Mouse (Mus musculus) MEL (cell line): ENCODE results near the gene Frmd5. TPM values are rescaled to one million over a fixed set of nuclear protein-coding genes. Genes with fewer than 3 reads are reported as not detected.

Source experiments
- DNase-seq: peaks from one replicate; pipeline ENCODE4 v3.0.0; 2011; ENCODE audit warnings: low read depth, low spot score
- H3K27ac ChIP-seq: 2 replicates; pipeline ENCODE4 v1.5.1; 2012; ENCODE audit warnings: low read depth, mild to moderate bottlenecking, control low read depth, low read length, moderate library complexity; ENCODE audit not compliant: control insufficient read depth
- H3K27me3 ChIP-seq, 2 experiments: fragments of 150-350 bp in 1 of 2; sonication (generic) in 1 of 2; 2 replicates each; pipeline ENCODE4 v1.6.1; 2012; ENCODE audit warnings: low read length in 2 of 2, mild to moderate bottlenecking in 2 of 2, improper control_type of control experiment in 1 of 2, moderate library complexity in 1 of 2; ENCODE audit not compliant: insufficient read depth in 2 of 2, control insufficient read depth in 1 of 2
- H3K36me3 ChIP-seq, 2 experiments: 2 replicates each; pipeline ENCODE4 v1.6.1; 2012 to 2014; ENCODE audit warnings: low read length in 2 of 2, improper control_type of control experiment in 1 of 2, inconsistent platforms in 1 of 2, mild to moderate bottlenecking in 1 of 2; ENCODE audit not compliant: insufficient read depth in 2 of 2, control insufficient read depth in 1 of 2
- H3K4me1 ChIP-seq, 2 experiments: fragments of 150-350 bp in 1 of 2; sonication (generic) in 1 of 2; 2 replicates each; pipeline ENCODE4 v1.6.1; 2012; ENCODE audit warnings: low read length in 2 of 2, improper control_type of control experiment in 1 of 2, mild to moderate bottlenecking in 1 of 2; ENCODE audit not compliant: insufficient read depth in 2 of 2, control insufficient read depth in 1 of 2
- H3K4me3 ChIP-seq, 2 experiments: fragments of 150-350 bp in 1 of 2; sonication (generic) in 1 of 2; 2 replicates each; pipeline ENCODE4 v1.5.1; 2012; ENCODE audit warnings: low read depth in 2 of 2, low read length in 2 of 2, mild to moderate bottlenecking in 2 of 2, moderate library complexity in 2 of 2, control low read depth in 1 of 2, improper control_type of control experiment in 1 of 2; ENCODE audit not compliant: control insufficient read depth in 1 of 2, insufficient read depth in 1 of 2
- H3K79me2 ChIP-seq: 2 replicates; pipeline ENCODE4 v1.6.1; 2012; ENCODE audit warnings: mild to moderate bottlenecking, low read length, moderate library complexity; ENCODE audit not compliant: control insufficient read depth, poor library complexity, insufficient read depth
- H3K9ac ChIP-seq: 2 replicates; pipeline ENCODE4 v1.6.1; 2012; ENCODE audit warnings: low read depth, mild to moderate bottlenecking, control low read depth, low read length, moderate library complexity; ENCODE audit not compliant: control insufficient read depth, poor library complexity, severe bottlenecking
- H3K9me3 ChIP-seq: fragments of 150-350 bp; sonication (generic); replicated peaks from 2 replicates; pipeline ENCODE4 v1.6.1; 2012; ENCODE audit warnings: mild to moderate bottlenecking, low read length, improper control_type of control experiment, moderate library complexity; ENCODE audit not compliant: insufficient read depth
- BHLHE40 ChIP-seq: IDR thresholded peaks from 2 replicates; pipeline ENCODE4 v1.6.1; 2012; ENCODE audit warnings: low read depth, mild to moderate bottlenecking, inconsistent platforms, low read length, improper control_type of control experiment, borderline replicate concordance
- CHD2 ChIP-seq: IDR thresholded peaks from 2 replicates; pipeline ENCODE4 v1.6.1; 2011; ENCODE audit warnings: low read length, improper control_type of control experiment
- CTCF ChIP-seq, 3 experiments: IDR thresholded peaks in 2 of 3; conservative IDR thresholded peaks in 1 of 3; 2 replicates each; pipeline ENCODE4 v1.5.1; 2011 to 2012; ENCODE audit warnings: low read length in 3 of 3, low read depth in 2 of 3, mild to moderate bottlenecking in 2 of 3, improper control_type of control experiment in 1 of 3, inconsistent platforms in 1 of 3, mixed read lengths in 1 of 3, moderate library complexity in 1 of 3; ENCODE audit not compliant: control insufficient read depth in 1 of 3, insufficient read depth in 1 of 3, poor library complexity in 1 of 3, severe bottlenecking in 1 of 3
- GABPA ChIP-seq: IDR thresholded peaks from 2 replicates; pipeline ENCODE4 v1.6.1; 2012; ENCODE audit warnings: low read depth, mild to moderate bottlenecking, inconsistent platforms, low read length, improper control_type of control experiment, moderate library complexity
- JUND ChIP-seq: IDR thresholded peaks from 2 replicates; pipeline ENCODE4 v1.6.1; 2011; ENCODE audit warnings: low read depth, mild to moderate bottlenecking, improper control_type of control experiment, low read length
- MAFK ChIP-seq: IDR thresholded peaks from 2 replicates; pipeline ENCODE4 v1.6.1; 2011; ENCODE audit warnings: low read depth, mild to moderate bottlenecking, low read length, improper control_type of control experiment, borderline replicate concordance
- MXI1 ChIP-seq: IDR thresholded peaks from 2 replicates; pipeline ENCODE4 v1.6.1; 2011; ENCODE audit warnings: mild to moderate bottlenecking, low read depth, low read length, improper control_type of control experiment
- MYB ChIP-seq: IDR thresholded peaks from 2 replicates; pipeline ENCODE4 v1.6.1; 2011; ENCODE audit warnings: mild to moderate bottlenecking, low read depth, low read length, improper control_type of control experiment
- MYC ChIP-seq: IDR thresholded peaks from 2 replicates; pipeline ENCODE4 v1.6.1; 2011; ENCODE audit warnings: low read depth, mild to moderate bottlenecking, low read length, improper control_type of control experiment, moderate library complexity
- NELFE ChIP-seq: IDR thresholded peaks from 2 replicates; pipeline ENCODE4 v1.6.1; 2011; ENCODE audit warnings: low read depth, low read length, improper control_type of control experiment
- POLR2AphosphoS5 ChIP-seq: IDR thresholded peaks from 2 replicates; pipeline ENCODE4 v1.6.1; 2012; ENCODE audit warnings: low read depth, borderline replicate concordance, mild to moderate bottlenecking, inconsistent platforms, low read length, moderate library complexity, mixed read lengths
- RAD21 ChIP-seq: IDR thresholded peaks from 2 replicates; pipeline ENCODE4 v1.6.1; 2011; ENCODE audit warnings: mild to moderate bottlenecking, low read depth, low read length, improper control_type of control experiment
- SIN3A ChIP-seq: IDR thresholded peaks from 2 replicates; pipeline ENCODE4 v1.6.1; 2012; ENCODE audit warnings: low read length, improper control_type of control experiment, inconsistent platforms
- SMC3 ChIP-seq: IDR thresholded peaks from 2 replicates; pipeline ENCODE4 v1.6.1; 2011; ENCODE audit warnings: low read depth, low read length, improper control_type of control experiment
- TBP ChIP-seq: IDR thresholded peaks from 2 replicates; pipeline ENCODE4 v1.8.0; 2011; ENCODE audit warnings: low read depth, low read length, improper control_type of control experiment
- TCF12 ChIP-seq: IDR thresholded peaks from 2 replicates; pipeline ENCODE4 v1.6.1; 2014; ENCODE audit warnings: low read depth, mild to moderate bottlenecking, inconsistent platforms, low read length, improper control_type of control experiment, moderate library complexity
- UBTF ChIP-seq: IDR thresholded peaks from 2 replicates; pipeline ENCODE4 v1.6.1; 2012; ENCODE audit warnings: low read depth, mild to moderate bottlenecking, inconsistent platforms, low read length, improper control_type of control experiment, moderate library complexity, borderline replicate concordance; ENCODE audit not compliant: insufficient read depth
- USF2 ChIP-seq, 2 experiments: IDR thresholded peaks; 2 replicates each; pipeline ENCODE4 v1.6.1; 2011 to 2012; ENCODE audit warnings: improper control_type of control experiment in 2 of 2, low read length in 2 of 2, borderline replicate concordance in 1 of 2, inconsistent platforms in 1 of 2, low read depth in 1 of 2, mild to moderate bottlenecking in 1 of 2; ENCODE audit not compliant: insufficient read depth in 1 of 2
- ZC3H11A ChIP-seq: IDR thresholded peaks from 2 replicates; pipeline ENCODE4 v1.6.1; 2012; ENCODE audit warnings: low read depth, mild to moderate bottlenecking, inconsistent platforms, low read length, improper control_type of control experiment
- polyA plus RNA-seq, 2 experiments: library from polyadenylated mRNA; stranded (reverse) in 1 of 2; unstranded in 1 of 2; fragments of >175 nt in 1 of 2; fragments of >200 nt in 1 of 2; gene quantifications; 2 replicates each; pipeline versions ENCODE4 v1.2.1 to v1.2.4; 2012; ENCODE audit warnings: low replicate concordance in 2 of 2, low read depth in 1 of 2; ENCODE audit not compliant: insufficient read length in 2 of 2, insufficient read depth in 1 of 2, missing spikeins in 1 of 2
- total RNA-seq: library from RNA; depleted of rRNA; stranded (reverse); fragments of 300-350 nt; gene quantifications from 2 replicates; pipeline ENCODE4 v1.2.3, GENCODE M21; 2012

Gene Frmd5
- total and polyA plus RNA-seq, 3 experiments, result 0.04 to 0.15 TPM; not detected in 1

DNA sequence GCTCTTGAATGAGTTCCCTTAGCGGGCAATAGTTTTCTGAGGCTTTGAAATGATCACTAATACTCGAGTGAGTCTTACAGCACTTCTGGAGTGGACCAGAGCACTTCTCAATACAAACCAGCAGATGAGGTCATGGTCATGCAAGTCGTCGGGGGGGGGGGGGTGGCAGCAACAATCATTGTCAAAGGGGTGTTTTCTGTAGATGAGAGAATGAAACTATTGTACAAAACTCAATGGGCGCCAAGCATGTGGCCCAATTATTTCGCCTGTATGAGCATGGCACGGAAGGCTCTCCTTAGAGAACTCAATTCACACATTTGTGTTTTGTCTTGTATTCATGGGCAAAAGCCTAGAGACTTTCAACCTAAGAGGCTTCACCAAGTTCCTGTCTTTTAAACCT lies 7.8 kb downstream of the Frmd5 start:
- Histone ChIP-seq H3K4me3 (no peak overlapping the region), H3K9me3 (no peaks in the 10 kb centered on the region), H3K79me2 (no peaks in the 10 kb centered on the region), H3K27ac (no peak overlapping the region), H3K4me1 (no peaks in the 10 kb centered on the region), H3K36me3 (no peaks in the 10 kb centered on the region), H3K27me3 (peaks cover 9 to 21% of the 10 kb centered on the region in 2 experiments), H3K9ac (no peak overlapping the region)
- TF ChIP-seq UBTF (no peak), JUND (no peak), SMC3 (no peak), MYC (no peak), USF2 (IDR thresholded peaks at IDR 0.05; ENCODE audit: borderline replicate concordance in 1 of 2, insufficient read depth in 1 of 2, low read depth in 1 of 2, low read length in 2 of 2) (no peak), ZC3H11A (no peak), SIN3A (no peak), MXI1 (no peak), POLR2AphosphoS5 (no peak), CHD2 (no peak), CTCF (IDR thresholded peaks at IDR 0.05 in 2 of 3, conservative IDR thresholded peaks at IDR 0.05 in 1 of 3; ENCODE audit: control insufficient read depth in 1 of 3, insufficient read depth in 1 of 3, low read depth in 2 of 3, low read length in 3 of 3, poor library complexity in 1 of 3, severe bottlenecking in 1 of 3) (no peak), NELFE (no peak), MAFK (no peak)
- no peak for DNase-seq

DNA sequence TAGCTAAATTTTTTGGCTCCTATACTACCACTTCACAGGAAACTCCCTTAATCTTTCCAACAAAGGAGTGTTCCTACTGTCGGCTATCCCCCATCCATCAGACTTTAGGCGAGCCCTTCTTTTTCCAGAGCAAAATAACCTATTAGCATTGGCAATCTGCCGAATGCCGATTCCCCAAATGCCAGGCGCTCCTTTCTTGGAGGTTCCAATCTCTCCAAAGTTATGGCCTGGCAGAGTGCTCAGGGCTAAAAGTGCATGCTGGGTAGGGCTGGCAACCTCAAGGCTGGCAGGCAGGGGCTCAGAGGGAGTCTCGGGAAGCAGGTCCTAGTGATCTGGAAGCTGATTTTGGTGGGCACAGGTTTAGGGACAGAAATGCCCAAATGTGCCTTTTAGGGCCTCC lies 10.9 kb downstream of the Frmd5 start:
- H3K4me1 ChIP-seq, result no peaks in the 10 kb centered on the region
- H3K4me3 ChIP-seq, result no peak overlapping the region
- no peak for TF ChIP-seq GABPA
- TF ChIP-seq RAD21, result no peak
- no peak for TF ChIP-seq TBP
- no peak for TF ChIP-seq MYB
- TF ChIP-seq BHLHE40, result no peak
- no peak for TF ChIP-seq TCF12
- no peak for TF ChIP-seq SMC3
- no peak for TF ChIP-seq MAFK
- peaks cover 5 to 6% of the 10 kb centered on the region in 2 experiments; a peak in 3 of 4 replicates for H3K27me3 ChIP-seq
- H3K79me2 ChIP-seq, result no peaks in the 10 kb centered on the region
- no peak overlapping the region for H3K27ac ChIP-seq
- H3K36me3 ChIP-seq, result no peaks in the 10 kb centered on the region
- no peak for DNase-seq
- no peaks in the 10 kb centered on the region for H3K9me3 ChIP-seq
- H3K9ac ChIP-seq, result no peak overlapping the region
